Mouse (Mus musculus): ENCODE data around the gene Mrpl18.

DNA sequence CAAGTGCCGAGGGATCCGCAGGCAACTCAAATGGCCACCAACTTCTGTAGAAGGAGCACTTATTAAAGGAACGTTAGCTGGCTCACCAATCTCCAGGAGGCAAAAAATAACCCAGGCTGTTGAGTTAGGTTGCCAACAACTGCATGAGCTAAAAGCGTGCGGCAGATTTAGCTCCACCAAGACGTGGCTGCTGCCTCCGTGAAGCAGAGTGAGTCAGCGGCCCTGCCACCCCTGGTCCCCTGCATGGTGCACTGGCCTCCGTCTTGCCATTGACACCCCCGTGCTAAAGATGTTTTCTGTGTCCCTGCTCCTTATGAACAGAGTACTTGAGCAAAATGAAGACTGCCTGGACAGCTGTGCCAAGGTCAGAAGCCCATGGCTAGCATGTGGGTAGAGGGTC is 49.3 kb downstream of the Mrpl18 start:
- TF ChIP-seq HCFC1 (IDR thresholded peaks at IDR 0.05; ENCODE audit: low read depth, low read length) (no peak), CHD2 (IDR thresholded peaks at IDR 0.05; ENCODE audit: low read length) (no peak)

Data from MEL (cell line).